Mouse (Mus musculus): ENCODE results near the gene Tfeb. TPM values are rescaled to one million over a fixed set of nuclear protein-coding genes. Genes with fewer than 3 reads are reported as not detected.

Gene Tfeb
- polyA plus RNA-seq, 1 experiment from 2014 or later = 17.8 TPM

DNA sequence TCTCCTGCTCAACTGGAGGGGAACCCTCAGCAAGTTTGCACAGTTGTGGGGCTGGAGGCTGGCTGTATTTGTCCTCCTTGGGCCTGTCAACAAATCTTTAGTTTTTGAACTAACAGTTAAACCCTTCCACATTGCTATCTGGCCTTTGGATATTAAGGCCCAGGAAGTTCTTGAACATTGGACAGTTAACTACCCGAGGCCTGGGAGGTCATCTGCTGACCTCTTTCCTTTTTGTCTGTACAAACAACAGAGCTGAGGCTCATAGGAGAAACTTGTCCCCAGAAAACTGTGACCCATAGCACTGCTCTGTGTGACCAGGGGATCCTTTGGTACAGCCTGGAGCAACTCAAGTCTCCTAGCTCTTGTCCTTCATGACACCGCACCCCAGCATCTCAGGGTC lies 37.8 kb upstream of the Tfeb start:
- DNase-seq (ENCODE audit: low spot score) (no peak), ATAC-seq (no peak)
- TF ChIP-seq EP300 (IDR thresholded peaks at IDR 0.05) (no peak), CTCF (IDR thresholded peaks at IDR 0.05) (no peak)
- Histone ChIP-seq H3K4me3 (ENCODE audit: low read depth, low read length) (no peak overlapping the region), H3K9me3 (ENCODE audit: low read length) (no peaks in the 10 kb centered on the region), H3K4me2 (replicated peaks; ENCODE audit: low read depth, low read length) (no peak overlapping the region), H3K4me1 (ENCODE audit: insufficient read depth, low read depth, low read length) (no peaks in the 10 kb centered on the region), H3K27ac (ENCODE audit: low read length) (no peak overlapping the region), H3K27me3 (replicated peaks; ENCODE audit: insufficient read depth, low read length) (no peaks in the 10 kb centered on the region), H3K36me3 (ENCODE audit: insufficient read depth, low read length) (no peaks in the 10 kb centered on the region; the same call in 1 of the 2 replicates), H3K9ac (replicated peaks; ENCODE audit: low read depth) (no peak overlapping the region)
- 69% methylated on average over 2 of the region's 2 CpGs for WGBS

- Histone ChIP-seq H3K4me2 (replicated peaks; ENCODE audit: low read depth, low read length) (no peak overlapping the region), H3K36me3 (ENCODE audit: insufficient read depth, low read length) (no peaks in the 10 kb centered on the region; the same call in 1 of the 2 replicates), H3K27me3 (replicated peaks; ENCODE audit: insufficient read depth, low read length) (no peaks in the 10 kb centered on the region), H3K4me1 (ENCODE audit: insufficient read depth, low read depth, low read length) (no peaks in the 10 kb centered on the region), H3K9ac (replicated peaks; ENCODE audit: low read depth) (no peak overlapping the region), H3K4me3 (ENCODE audit: low read depth, low read length) (no peak overlapping the region), H3K9me3 (ENCODE audit: low read length) (no peaks in the 10 kb centered on the region), H3K27ac (ENCODE audit: low read length) (no peak overlapping the region)
- no peak for TF ChIP-seq EP300 (IDR thresholded peaks at IDR 0.05)
- TF ChIP-seq CTCF (IDR thresholded peaks at IDR 0.05) = no peak
- DNase-seq (ENCODE audit: low spot score) = no peak
- 59% methylated on average over 9 of the region's 9 CpGs for WGBS
- ATAC-seq = no peak
Measured at GRCm38 (mm10) chr17:47701793-47702192, 35.0 kb upstream of the Tfeb start.

DNA sequence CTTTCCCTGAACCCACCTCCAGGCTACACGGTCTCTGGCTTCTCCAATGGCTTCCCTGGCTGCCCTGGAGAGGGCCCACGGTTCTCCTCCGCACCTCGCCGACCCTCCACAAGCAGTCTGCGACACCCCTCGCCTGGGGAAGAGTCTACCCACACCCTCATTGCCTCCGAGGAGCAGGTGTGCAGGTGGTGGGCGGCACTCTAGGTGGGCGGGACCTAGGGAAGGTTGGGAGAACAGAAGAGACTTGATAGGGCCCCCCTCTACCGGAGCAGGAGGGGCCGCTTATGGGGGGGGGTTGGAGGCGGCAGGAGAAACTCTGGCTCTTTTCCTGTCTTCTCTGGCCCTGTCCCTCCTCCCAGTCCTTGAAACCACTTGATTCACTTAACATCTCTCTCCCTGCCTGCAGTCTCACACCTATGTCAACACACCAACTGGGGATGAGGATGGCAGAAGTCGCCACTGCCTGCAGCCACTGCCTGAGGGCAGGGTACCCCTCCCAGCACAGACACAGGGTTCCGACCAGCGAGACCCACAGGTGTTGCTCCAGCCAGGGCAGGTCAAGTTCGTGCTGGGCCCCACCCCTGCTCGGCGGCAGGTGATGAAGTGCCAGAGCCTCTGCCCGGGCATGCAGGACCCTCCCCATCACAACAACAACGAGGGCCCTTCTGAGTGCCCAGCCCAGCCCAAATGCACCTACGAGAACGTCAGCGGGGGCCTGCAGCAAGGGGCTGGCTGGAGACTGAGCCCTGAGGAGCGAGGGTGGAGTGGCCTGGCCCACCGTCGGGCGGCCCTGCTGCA lies 34.1 kb upstream of the Tfeb start:
- ATAC-seq (peak; percentile 43), DNase-seq (ENCODE audit: low spot score) (peak; percentile 55)
- H3K27me3 ChIP-seq (replicated peaks; ENCODE audit: insufficient read depth, low read length) = no peaks in the 10 kb centered on the region
- no peak overlapping the region for H3K4me2 ChIP-seq (replicated peaks; ENCODE audit: low read depth, low read length)
- no peak overlapping the region for H3K27ac ChIP-seq (ENCODE audit: low read length)
- H3K36me3 ChIP-seq (ENCODE audit: insufficient read depth, low read length) = no peaks in the 10 kb centered on the region; the same call in 1 of the 2 replicates
- H3K4me3 ChIP-seq (ENCODE audit: low read depth, low read length) = no peak overlapping the region
- no peak overlapping the region for H3K9ac ChIP-seq (replicated peaks; ENCODE audit: low read depth)
- no peaks in the 10 kb centered on the region for H3K9me3 ChIP-seq (ENCODE audit: low read length)
- no peak for TF ChIP-seq CTCF (IDR thresholded peaks at IDR 0.05)
- no peak for TF ChIP-seq EP300 (IDR thresholded peaks at IDR 0.05)
- WGBS = 40% methylated on average over 28 of the region's 28 CpGs
- no peaks in the 10 kb centered on the region for H3K4me1 ChIP-seq (ENCODE audit: insufficient read depth, low read depth, low read length)

DNA sequence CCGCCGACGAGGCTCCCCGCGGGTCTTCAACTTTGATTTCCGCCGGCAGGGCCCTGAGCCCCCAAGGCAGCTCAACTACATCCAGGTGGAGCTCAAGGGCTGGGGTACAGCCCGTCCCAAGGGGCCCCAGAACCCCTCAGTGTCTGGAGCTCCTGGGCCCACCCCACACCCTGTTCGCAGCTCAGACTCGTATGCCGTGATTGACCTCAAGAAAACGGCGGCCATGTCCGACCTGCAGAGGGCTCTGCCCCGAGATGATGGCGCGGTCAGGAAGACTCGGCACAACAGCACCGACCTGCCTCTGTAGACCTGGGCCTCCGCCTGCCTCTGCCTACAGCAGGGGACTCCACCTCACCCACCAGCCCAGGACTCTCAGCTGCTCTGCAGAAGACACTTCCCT lies 33.3 kb upstream of the Tfeb start:
- Histone ChIP-seq H3K27ac (ENCODE audit: low read length) (no peak overlapping the region), H3K4me1 (ENCODE audit: insufficient read depth, low read depth, low read length) (no peaks in the 10 kb centered on the region), H3K9ac (replicated peaks; ENCODE audit: low read depth) (no peak overlapping the region), H3K27me3 (replicated peaks; ENCODE audit: insufficient read depth, low read length) (no peaks in the 10 kb centered on the region), H3K9me3 (ENCODE audit: low read length) (no peaks in the 10 kb centered on the region), H3K4me2 (replicated peaks; ENCODE audit: low read depth, low read length) (no peak overlapping the region), H3K36me3 (ENCODE audit: insufficient read depth, low read length) (no peaks in the 10 kb centered on the region; the same call in 1 of the 2 replicates), H3K4me3 (ENCODE audit: low read depth, low read length) (no peak overlapping the region)
- DNase-seq (ENCODE audit: low spot score) (no peak), ATAC-seq (no peak)
- TF ChIP-seq CTCF (IDR thresholded peaks at IDR 0.05) (no peak), EP300 (IDR thresholded peaks at IDR 0.05) (no peak)
- 43% methylated on average over 20 of the region's 20 CpGs for WGBS

- ATAC-seq (no peak), DNase-seq (ENCODE audit: low spot score) (no peak)
- no peak overlapping the region for H3K4me2 ChIP-seq (replicated peaks; ENCODE audit: low read depth, low read length)
- no peak overlapping the region for H3K4me3 ChIP-seq (ENCODE audit: low read depth, low read length)
- H3K27ac ChIP-seq (ENCODE audit: low read length) = no peak overlapping the region
- 73% methylated on average over 4 of the region's 4 CpGs for WGBS
- no peaks in the 10 kb centered on the region; the same call in 1 of the 2 replicates for H3K36me3 ChIP-seq (ENCODE audit: insufficient read depth, low read length)
- H3K9ac ChIP-seq (replicated peaks; ENCODE audit: low read depth) = no peak overlapping the region
- TF ChIP-seq CTCF (IDR thresholded peaks at IDR 0.05) (peak; percentile 26), EP300 (IDR thresholded peaks at IDR 0.05) (no peak)
- no peaks in the 10 kb centered on the region for H3K9me3 ChIP-seq (ENCODE audit: low read length)
- no peaks in the 10 kb centered on the region for H3K4me1 ChIP-seq (ENCODE audit: insufficient read depth, low read depth, low read length)
- no peaks in the 10 kb centered on the region for H3K27me3 ChIP-seq (replicated peaks; ENCODE audit: insufficient read depth, low read length)
Measured at GRCm38 (mm10) chr17:47704692-47705091, 32.1 kb upstream of the Tfeb start.

- Histone ChIP-seq H3K27me3 (replicated peaks; ENCODE audit: insufficient read depth, low read length) (no peaks in the 10 kb centered on the region), H3K9ac (replicated peaks; ENCODE audit: low read depth) (no peak overlapping the region), H3K27ac (ENCODE audit: low read length) (no peak overlapping the region), H3K4me3 (ENCODE audit: low read depth, low read length) (no peak overlapping the region), H3K4me1 (ENCODE audit: insufficient read depth, low read depth, low read length) (no peaks in the 10 kb centered on the region), H3K9me3 (ENCODE audit: low read length) (no peaks in the 10 kb centered on the region), H3K36me3 (ENCODE audit: insufficient read depth, low read length) (no peaks in the 10 kb centered on the region; the same call in 1 of the 2 replicates), H3K4me2 (replicated peaks; ENCODE audit: low read depth, low read length) (no peak overlapping the region)
- ATAC-seq (no peak), DNase-seq (ENCODE audit: low spot score) (no peak)
- 58% methylated on average over 1 of the region's 1 CpGs for WGBS
- TF ChIP-seq CTCF (IDR thresholded peaks at IDR 0.05) (no peak), EP300 (IDR thresholded peaks at IDR 0.05) (no peak)
Measured at GRCm38 (mm10) chr17:47706196-47706595, 30.6 kb upstream of the Tfeb start.

All from lung, postnatal 0 days (tissue).